Mouse (Mus musculus): ENCODE data around the gene Pard3.

- TF ChIP-seq POLR2A (IDR thresholded peaks at IDR 0.05; ENCODE audit: extremely low read depth, insufficient read depth, low read length): no peak
- no peak for TF ChIP-seq CTCF (IDR thresholded peaks at IDR 0.05; ENCODE audit: extremely low read depth, insufficient read depth, low read length)
Measured at GRCm38 (mm10) chr8:127377775-127378174, 314.1 kb downstream of the Pard3 start.
